Mouse (Mus musculus) thymus, adult 2 months (tissue): ENCODE data around the gene Dclk1. TPM values are rescaled to one million over a fixed set of nuclear protein-coding genes. Genes with fewer than 3 reads are reported as not detected.
"Not testable (repeated sequence)": the region's sequence is repeated elsewhere in the genome, so short reads cannot be mapped to it uniquely, and the experiment has no call there.

ENCODE experiments used
- DNase-seq: peaks from one replicate; pipeline ENCODE4 v3.0.0; 2021
- H3K27ac ChIP-seq: fragments of 200-500 bp; 2 replicates; pipeline ENCODE4 v1.5.1; 2012; ENCODE audit warnings: low read length, control low read depth; ENCODE audit not compliant: control insufficient read depth, insufficient read depth
- H3K27me3 ChIP-seq: fragments of 200-500 bp; 2 replicates; pipeline ENCODE4 v1.6.1; 2012; ENCODE audit warnings: mild to moderate bottlenecking, low read length, moderate library complexity, mixed read lengths; ENCODE audit not compliant: control insufficient read depth, insufficient read depth
- H3K36me3 ChIP-seq: fragments of 200-500 bp; 2 replicates; pipeline ENCODE4 v1.6.1; 2012; ENCODE audit warnings: mild to moderate bottlenecking, low read length, moderate library complexity; ENCODE audit not compliant: control insufficient read depth, insufficient read depth
- H3K4me1 ChIP-seq: fragments of 200-500 bp; replicated peaks from 2 replicates; pipeline ENCODE4 v1.6.1; 2012; ENCODE audit warnings: low read length; ENCODE audit not compliant: control insufficient read depth, insufficient read depth
- H3K4me3 ChIP-seq: fragments of 200-500 bp; 2 replicates; pipeline ENCODE4 v1.5.1; 2012; ENCODE audit warnings: mild to moderate bottlenecking, low read length, control low read depth, moderate library complexity; ENCODE audit not compliant: control insufficient read depth, insufficient read depth
- CTCF ChIP-seq: fragments of 200-500 bp; IDR thresholded peaks from 2 replicates; pipeline ENCODE4 v1.5.1; 2012; ENCODE audit warnings: mild to moderate bottlenecking, control low read depth, low read length, moderate library complexity, borderline replicate concordance; ENCODE audit not compliant: control insufficient read depth, poor library complexity, insufficient read depth; ENCODE audit errors: extremely low read depth
- POLR2A ChIP-seq: fragments of 200-500 bp; IDR thresholded peaks from 2 replicates; pipeline ENCODE4 v1.6.1; 2012; ENCODE audit warnings: mild to moderate bottlenecking, low read length, control low read depth, moderate library complexity; ENCODE audit not compliant: control insufficient read depth, poor library complexity, insufficient read depth; ENCODE audit errors: extremely low read depth
- WGBS: fragments of 180-500 bp; shearing (Covaris S2); methylation state at CpG from one replicate; pipeline ENCODE4 v1.1.7; 2018; 5-methylcytosine and 5-hydroxymethylcytosine counted together
- polyA plus RNA-seq: library from polyadenylated mRNA; depleted of rRNA; stranded (reverse); fragments of >200 nt; gene quantifications from 2 replicates; pipeline ENCODE4 v1.2.3, GENCODE M21; 2012; rRNA removed

Dclk1 gene
- 1.6 and 1.9 TPM in 2 replicates for polyA plus RNA-seq

GRCm38 (mm10) chr3:55241730-55242421 is at the start of gene Dclk1:
TSS of gene Dclk1 (plus strand) at chr3:55242364.
- H3K27me3 ChIP-seq: no peaks in the 10 kb centered on the region
- no peak within 1 kb of the TSS for H3K27ac ChIP-seq
- no peaks in the 10 kb centered on the region for H3K4me1 ChIP-seq
- TF ChIP-seq CTCF: no peak
- TF ChIP-seq POLR2A: no peak
- DNase-seq: no peak
- 53% methylated on average over 10 of the region's 10 CpGs for WGBS
- H3K36me3 ChIP-seq: no peaks in the 10 kb centered on the region
- H3K4me3 ChIP-seq: no peak within 1 kb of the TSS

GRCm38 (mm10) chr3:55193351-55193750 is 48.8 kb upstream of the Dclk1 start:
- Histone ChIP-seq H3K4me3 (no peak overlapping the region), H3K27ac (no peak overlapping the region), H3K36me3 (no peaks in the 10 kb centered on the region), H3K4me1 (no peaks in the 10 kb centered on the region), H3K27me3 (no peaks in the 10 kb centered on the region)
- no peak for DNase-seq
- 70% methylated on average over 2 of the region's 2 CpGs for WGBS
- TF ChIP-seq CTCF (no peak), POLR2A (no peak)

- no peaks in the 10 kb centered on the region for H3K36me3 ChIP-seq
- DNase-seq: no peak
- no peaks in the 10 kb centered on the region for H3K27me3 ChIP-seq
- TF ChIP-seq CTCF (no peak), POLR2A (no peak)
- no peak overlapping the region for H3K4me3 ChIP-seq
- H3K27ac ChIP-seq: no peak overlapping the region
- H3K4me1 ChIP-seq: no peaks in the 10 kb centered on the region
- WGBS: 88% methylated on average over 8 of the region's 8 CpGs
These were observed 47.4 kb upstream of the Dclk1 start for GRCm38 (mm10) chr3:55194792-55195191.

- H3K27ac ChIP-seq: no peak overlapping the region
- H3K4me1 ChIP-seq: no peaks in the 10 kb centered on the region
- no peaks in the 10 kb centered on the region for H3K27me3 ChIP-seq
- H3K36me3 ChIP-seq: no peaks in the 10 kb centered on the region
- H3K4me3 ChIP-seq: no peak overlapping the region
- 84% methylated on average over 5 of the region's 5 CpGs for WGBS
- DNase-seq: no peak
- TF ChIP-seq POLR2A: no peak
- TF ChIP-seq CTCF: no peak
These were observed 46.4 kb upstream of the Dclk1 start for GRCm38 (mm10) chr3:55195581-55196327.

GRCm38 (mm10) chr3:55196328-55196710 is 45.8 kb upstream of the Dclk1 start:
- no peak for TF ChIP-seq POLR2A
- no peak for TF ChIP-seq CTCF
- 92% methylated on average over 2 of the region's 2 CpGs for WGBS

GRCm38 (mm10) chr3:55203621-55204020 is 38.5 kb upstream of the Dclk1 start:
- not testable (repeated sequence) for H3K27me3 ChIP-seq, H3K4me1 ChIP-seq, H3K36me3 ChIP-seq, DNase-seq, H3K4me3 ChIP-seq, H3K27ac ChIP-seq
- WGBS: 91% methylated on average over 11 of the region's 11 CpGs

More at GRCm38 (mm10) chr3:55196328-55196710, 45.8 kb upstream of the Dclk1 start:
- DNase-seq: no peak
- Histone ChIP-seq H3K4me1 (no peaks in the 10 kb centered on the region), H3K27ac (no peak overlapping the region), H3K4me3 (no peak overlapping the region), H3K36me3 (no peaks in the 10 kb centered on the region), H3K27me3 (no peaks in the 10 kb centered on the region)
